Mouse (Mus musculus): ENCODE results near the gene Marc1. TPM values are rescaled to one million over a fixed set of nuclear protein-coding genes. Genes with fewer than 3 reads are reported as not detected.

Gene Marc1
- polyA plus RNA-seq, 1 experiment from 2014 or later = 0.88 TPM

DNA sequence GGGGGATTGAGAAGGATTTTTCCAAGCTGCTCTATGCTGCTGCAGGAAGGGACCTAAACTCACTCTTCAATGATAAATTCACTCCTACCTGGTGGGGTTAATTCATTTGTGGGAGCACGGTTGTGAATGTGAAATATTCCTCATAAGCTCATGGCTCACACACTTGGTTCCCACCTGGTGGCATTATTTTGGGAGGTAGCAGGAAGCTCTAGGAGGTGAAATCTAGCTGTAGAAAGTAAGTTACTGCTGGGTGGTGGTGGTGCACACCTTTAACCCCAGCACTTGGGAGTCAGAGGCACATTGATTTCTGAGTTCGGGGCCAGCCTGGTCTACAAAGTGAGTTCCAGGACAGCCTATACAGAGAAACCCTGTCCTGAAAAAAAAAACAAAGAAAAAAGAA lies 73.9 kb downstream of the Marc1 start:
- peaks cover 5% of the 10 kb centered on the region; the same call in 1 of the 2 replicates for H3K4me1 ChIP-seq (replicated peaks)
- ATAC-seq = no peak
- no peak overlapping the region for H3K9ac ChIP-seq
- H3K27ac ChIP-seq = no peak overlapping the region
- H3K4me2 ChIP-seq (replicated peaks) = no peak overlapping the region
- 55% methylated on average over 2 of the region's 2 CpGs for WGBS
- H3K4me3 ChIP-seq (replicated peaks) = no peak overlapping the region
- no peaks in the 10 kb centered on the region for H3K9me3 ChIP-seq
- no peaks in the 10 kb centered on the region for H3K36me3 ChIP-seq
- H3K27me3 ChIP-seq (replicated peaks) = peaks cover 11% of the 10 kb centered on the region; the same call in 1 of the 2 replicates

MicroRNAs encoded within 50 kb of the gene (microRNA counts, 519-probe panel; counts per million panel counts)
- 3,157 counts per million, percentile 80 among the panel's probes with 10 or more counts for microRNA mmu-miR-1981

Other genes with a start within 250 kb of the Marc1 start
- gene Hlx, start 78.7 kb downstream of the Marc1 start, polyA plus RNA-seq (2015; fragmentation: Nextera tagmentation; extraction: Ambion mirVana) = 46.6 and 52.3 TPM in 2 replicates
- gene Marc2, start 35.1 kb upstream of the Marc1 start, polyA plus RNA-seq (2015; fragmentation: Nextera tagmentation; extraction: Ambion mirVana) = 361 and 402 TPM in 2 replicates
- 2.3 and 2.7 TPM in 2 replicates for gene C130074G19Rik, start 71.9 kb upstream of the Marc1 start, polyA plus RNA-seq (2015; fragmentation: Nextera tagmentation; extraction: Ambion mirVana)
- gene Mark1, start 188.3 kb upstream of the Marc1 start, polyA plus RNA-seq (2015; fragmentation: Nextera tagmentation; extraction: Ambion mirVana) = 2.7 and 2.8 TPM in 2 replicates